Mouse (Mus musculus): ENCODE measurements around the gene Eprs. TPM values are rescaled to one million over a fixed set of nuclear protein-coding genes. Genes with fewer than 3 reads are reported as not detected.
A peak's percentile ranks its signal among the peaks of the same experiment; 100 is the strongest.

The Eprs gene
- polyA plus RNA-seq, 1 experiment: 61.9 TPM

DNA sequence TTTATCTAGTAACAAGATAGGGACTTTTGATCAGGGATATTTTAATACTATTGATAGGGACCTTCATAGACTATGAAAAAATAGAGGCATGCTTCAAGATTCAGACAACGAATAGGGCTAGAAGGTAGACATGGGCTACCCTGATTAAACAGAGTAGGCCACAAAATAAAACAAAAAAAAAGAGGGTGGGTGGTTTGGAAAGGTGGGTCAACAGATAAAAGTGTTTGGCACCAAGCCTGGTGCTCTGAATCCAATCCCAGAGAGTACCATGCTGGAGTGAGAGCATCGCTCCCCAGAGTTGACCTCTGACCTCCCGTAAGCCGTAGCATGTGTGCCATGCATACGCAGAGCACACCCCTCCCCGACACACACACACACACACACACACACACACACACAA lies 89.6 kb downstream of the Eprs start:
- TF ChIP-seq CTCF (IDR thresholded peaks at IDR 0.05; ENCODE audit: insufficient read depth, low read depth, low read length) (no peak), POLR2A (IDR thresholded peaks at IDR 0.05; ENCODE audit: insufficient read depth, low read depth, low read length) (no peak)
- no peak overlapping the region for H3K27ac ChIP-seq (ENCODE audit: insufficient read depth, low read depth, low read length)
- H3K4me1 ChIP-seq (ENCODE audit: control insufficient read depth, insufficient read depth, low read length): peaks cover 13% of the 10 kb centered on the region
- 95% methylated on average over 6 of the region's 6 CpGs for WGBS
- H3K4me3 ChIP-seq (ENCODE audit: insufficient read depth, low read depth, low read length): no peak overlapping the region

DNA sequence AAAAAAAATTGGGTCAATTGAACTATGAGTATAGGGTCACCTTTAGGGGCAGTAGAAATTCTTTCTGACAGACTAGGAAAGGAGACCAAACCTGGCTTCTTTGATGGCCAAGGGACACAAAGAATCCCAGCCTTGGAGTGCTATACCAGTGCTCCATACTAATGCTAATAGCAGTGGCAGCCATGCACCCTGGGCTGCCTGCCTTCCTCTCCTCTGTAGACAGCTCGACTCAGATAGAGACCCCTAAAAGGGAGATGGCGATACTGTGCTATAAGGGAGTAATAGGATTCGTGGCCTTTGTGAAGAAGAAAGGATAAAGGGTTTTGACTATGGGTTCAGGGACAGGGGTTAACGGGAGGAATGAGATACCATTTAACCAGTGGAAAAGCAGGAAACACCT lies 91.3 kb downstream of the Eprs start:
- Histone ChIP-seq H3K4me1 (ENCODE audit: control insufficient read depth, insufficient read depth, low read length) (peaks cover 13% of the 10 kb centered on the region), H3K4me3 (ENCODE audit: insufficient read depth, low read depth, low read length) (peak overlapping the region; percentile 55), H3K27ac (ENCODE audit: insufficient read depth, low read depth, low read length) (no peak overlapping the region)
- TF ChIP-seq CTCF (IDR thresholded peaks at IDR 0.05; ENCODE audit: insufficient read depth, low read depth, low read length) (no peak), POLR2A (IDR thresholded peaks at IDR 0.05; ENCODE audit: insufficient read depth, low read depth, low read length) (no peak)
- 41% methylated on average over 4 of the region's 4 CpGs for WGBS

DNA sequence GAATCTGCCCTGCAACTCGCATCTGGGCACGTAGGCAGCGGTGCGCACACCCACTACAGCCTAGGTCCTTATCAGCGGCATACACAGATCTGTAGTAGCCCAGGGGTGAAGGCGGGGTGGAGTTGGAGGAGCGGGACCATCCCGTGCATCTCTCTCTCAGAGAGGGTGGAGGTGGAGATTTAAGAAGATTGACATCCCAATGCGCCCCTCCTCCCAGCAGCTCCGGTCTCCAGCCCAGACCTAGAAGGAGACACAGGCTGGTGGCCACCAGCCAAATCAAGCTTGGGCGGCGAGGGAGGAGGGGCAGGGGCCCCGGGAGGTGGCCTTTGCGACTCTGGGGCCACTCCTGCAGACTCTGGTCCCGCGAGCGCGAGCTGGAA lies 91.7 kb downstream of the Eprs start, which contains the start of gene Slc30a10:
Gene Slc30a10, plus strand, starts transcription at position 274 of the 380 bp plus-strand sequence.
- Histone ChIP-seq H3K4me3 (ENCODE audit: insufficient read depth, low read depth, low read length) (peak within 1 kb of the TSS; percentile 55), H3K4me1 (ENCODE audit: control insufficient read depth, insufficient read depth, low read length) (peaks cover 13% of the 10 kb centered on the region), H3K27ac (ENCODE audit: insufficient read depth, low read depth, low read length) (no peak within 1 kb of the TSS)
- TF ChIP-seq POLR2A (IDR thresholded peaks at IDR 0.05; ENCODE audit: insufficient read depth, low read depth, low read length) (no peak), CTCF (IDR thresholded peaks at IDR 0.05; ENCODE audit: insufficient read depth, low read depth, low read length) (no peak)
- 4% methylated on average over 18 of the region's 18 CpGs for WGBS

- WGBS: under 1% methylated on average over 71 of the region's 71 CpGs
- peak overlapping the region; percentile 55 for H3K4me3 ChIP-seq (ENCODE audit: insufficient read depth, low read depth, low read length)
- no peak overlapping the region for H3K27ac ChIP-seq (ENCODE audit: insufficient read depth, low read depth, low read length)
- TF ChIP-seq CTCF (IDR thresholded peaks at IDR 0.05; ENCODE audit: insufficient read depth, low read depth, low read length) (no peak), POLR2A (IDR thresholded peaks at IDR 0.05; ENCODE audit: insufficient read depth, low read depth, low read length) (no peak)
- H3K4me1 ChIP-seq (ENCODE audit: control insufficient read depth, insufficient read depth, low read length): peaks cover 13% of the 10 kb centered on the region
Observed at GRCm38 (mm10) chr1:185454955-185455701, 92.3 kb downstream of the Eprs start.

DNA sequence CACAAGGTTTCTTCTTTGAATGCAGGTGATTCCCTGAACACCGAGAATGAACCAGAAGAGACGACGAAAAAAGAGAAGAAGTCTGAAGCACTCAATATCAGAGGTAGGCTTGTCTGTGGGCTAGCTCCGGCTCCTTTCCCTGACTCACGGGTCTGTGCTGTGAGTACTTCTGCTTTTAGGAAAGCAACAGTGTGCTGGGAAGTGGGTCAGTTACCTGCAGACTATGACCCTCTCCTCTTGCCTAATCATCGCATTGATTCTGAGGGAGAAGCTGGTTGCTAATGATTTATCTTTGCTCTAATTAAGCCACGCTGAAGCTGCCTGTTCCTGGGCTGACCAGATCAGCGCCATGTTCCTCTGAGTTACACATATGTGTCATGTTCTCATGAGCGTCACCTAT lies 93.5 kb downstream of the Eprs start:
- no peak for TF ChIP-seq CTCF (IDR thresholded peaks at IDR 0.05; ENCODE audit: insufficient read depth, low read depth, low read length)
- 88% methylated on average over 9 of the region's 9 CpGs for WGBS
- H3K4me1 ChIP-seq (ENCODE audit: control insufficient read depth, insufficient read depth, low read length): peaks cover 13% of the 10 kb centered on the region
- H3K27ac ChIP-seq (ENCODE audit: insufficient read depth, low read depth, low read length): no peak overlapping the region
- H3K4me3 ChIP-seq (ENCODE audit: insufficient read depth, low read depth, low read length): no peak overlapping the region

- peaks cover 7% of the 10 kb centered on the region; the same call in 1 of the 2 replicates for H3K4me1 ChIP-seq (ENCODE audit: control insufficient read depth, insufficient read depth, low read length)
- whole genome bisulfite sequencing: 89% methylated on average over 5 of the region's 5 CpGs
- no peak overlapping the region for H3K27ac ChIP-seq (ENCODE audit: insufficient read depth, low read depth, low read length)
- TF ChIP-seq POLR2A (IDR thresholded peaks at IDR 0.05; ENCODE audit: insufficient read depth, low read depth, low read length): no peak
- TF ChIP-seq CTCF (IDR thresholded peaks at IDR 0.05; ENCODE audit: insufficient read depth, low read depth, low read length): no peak
- no peak overlapping the region for H3K4me3 ChIP-seq (ENCODE audit: insufficient read depth, low read depth, low read length)
Observed at GRCm38 (mm10) chr1:185460096-185460495, 97.3 kb downstream of the Eprs start.

DNA sequence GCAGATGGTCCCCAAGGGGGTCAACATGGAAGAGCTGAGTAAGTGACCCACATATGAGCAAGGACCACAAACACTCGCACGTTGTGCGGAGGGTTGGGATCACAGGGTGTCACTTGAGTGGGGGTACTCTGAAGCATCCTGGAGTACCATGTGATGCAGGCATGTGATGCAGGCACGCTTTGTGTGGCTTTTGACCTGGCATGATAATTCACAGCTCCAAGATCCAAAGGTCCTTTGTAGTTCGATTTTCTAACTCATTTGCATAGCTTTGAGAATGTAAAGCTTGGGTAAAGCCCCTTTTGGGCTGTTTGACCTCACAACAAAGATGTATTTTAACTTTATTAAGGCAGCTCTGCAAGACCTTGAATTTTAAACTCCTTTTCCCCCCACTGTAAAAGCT lies 100.0 kb downstream of the Eprs start:
- H3K4me1 ChIP-seq (ENCODE audit: control insufficient read depth, insufficient read depth, low read length): 0 out of 2 replicates have a peak, but pooled peaks cover 2% of the 10 kb centered on the region
- TF ChIP-seq POLR2A (IDR thresholded peaks at IDR 0.05; ENCODE audit: insufficient read depth, low read depth, low read length) (no peak), CTCF (IDR thresholded peaks at IDR 0.05; ENCODE audit: insufficient read depth, low read depth, low read length) (no peak)
- WGBS: 81% methylated on average over 5 of the region's 5 CpGs
- H3K4me3 ChIP-seq (ENCODE audit: insufficient read depth, low read depth, low read length): no peak overlapping the region
- H3K27ac ChIP-seq (ENCODE audit: insufficient read depth, low read depth, low read length): no peak overlapping the region

DNA sequence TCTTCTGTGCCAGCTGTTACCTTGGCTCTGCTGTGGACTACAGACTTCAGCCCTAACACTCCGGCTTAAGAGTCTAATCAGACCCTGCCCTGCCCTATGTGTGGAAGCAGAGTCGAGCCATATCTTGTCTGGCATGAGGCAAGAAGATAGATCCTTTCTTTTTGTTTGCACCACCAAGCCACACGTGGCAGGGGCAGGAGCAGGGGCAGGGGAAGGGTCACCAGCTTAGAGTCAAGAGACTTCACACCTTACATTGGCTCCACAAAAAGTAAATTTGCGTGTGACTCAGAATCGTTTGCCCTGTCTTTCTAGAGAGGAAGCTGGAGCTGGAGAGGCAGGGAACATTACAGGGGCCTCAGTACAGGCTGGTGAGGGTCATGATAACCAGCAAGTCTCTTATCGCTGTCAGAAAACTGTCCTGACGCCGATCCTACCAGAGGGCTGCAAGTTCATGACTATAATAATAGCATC lies 106.7 kb downstream of the Eprs start:
- H3K27ac ChIP-seq (ENCODE audit: insufficient read depth, low read depth, low read length): no peak overlapping the region
- TF ChIP-seq CTCF (IDR thresholded peaks at IDR 0.05; ENCODE audit: insufficient read depth, low read depth, low read length) (no peak), POLR2A (IDR thresholded peaks at IDR 0.05; ENCODE audit: insufficient read depth, low read depth, low read length) (no peak)
- no peak overlapping the region for H3K4me3 ChIP-seq (ENCODE audit: insufficient read depth, low read depth, low read length)
- 86% methylated on average over 8 of the region's 8 CpGs for WGBS
- 0 out of 2 replicates have a peak, but pooled peaks cover 2% of the 10 kb centered on the region for H3K4me1 ChIP-seq (ENCODE audit: control insufficient read depth, insufficient read depth, low read length)

GRCm38 (mm10) chr1:185472025-185472720 lies 109.3 kb downstream of the Eprs start:
- no peak overlapping the region for H3K27ac ChIP-seq (ENCODE audit: insufficient read depth, low read depth, low read length)
- H3K4me1 ChIP-seq (ENCODE audit: control insufficient read depth, insufficient read depth, low read length): no peaks in the 10 kb centered on the region
- no peak overlapping the region for H3K4me3 ChIP-seq (ENCODE audit: insufficient read depth, low read depth, low read length)
- TF ChIP-seq POLR2A (IDR thresholded peaks at IDR 0.05; ENCODE audit: insufficient read depth, low read depth, low read length) (no peak), CTCF (IDR thresholded peaks at IDR 0.05; ENCODE audit: insufficient read depth, low read depth, low read length) (no peak)
- WGBS: 69% methylated on average over 8 of the region's 8 CpGs

Data from olfactory bulb, adult 2 months (tissue).